Mouse (Mus musculus) spleen, adult 2 months (tissue): ENCODE data around the gene Snai3. TPM values are rescaled to one million over a fixed set of nuclear protein-coding genes. Genes with fewer than 3 reads are reported as not detected.

Source experiments
- DNase-seq, 2 experiments: peaks; one replicate each; pipeline versions ENCODE4 v3.0.0 to v3.0.0-alpha.2; 2012 to 2021; ENCODE audit warnings: low spot score in 2 of 2, low read depth in 1 of 2
- H3K27ac ChIP-seq: fragments of 200-500 bp; 2 replicates; pipeline ENCODE4 v1.5.1; 2012; ENCODE audit warnings: low read length, inconsistent platforms; ENCODE audit not compliant: insufficient read depth
- H3K27me3 ChIP-seq: fragments of 200-500 bp; 2 replicates; pipeline ENCODE4 v1.6.1; 2012; ENCODE audit warnings: mild to moderate bottlenecking, moderate library complexity, low read length, inconsistent platforms; ENCODE audit not compliant: control insufficient read depth, insufficient read depth
- H3K36me3 ChIP-seq: fragments of 200-500 bp; 2 replicates; pipeline ENCODE4 v1.6.1; 2012; ENCODE audit warnings: mild to moderate bottlenecking, low read length, inconsistent platforms; ENCODE audit not compliant: control insufficient read depth, insufficient read depth
- H3K4me1 ChIP-seq: fragments of 200-500 bp; 2 replicates; pipeline ENCODE4 v1.6.1; 2011; ENCODE audit warnings: inconsistent platforms; ENCODE audit not compliant: control insufficient read depth, insufficient read depth, insufficient read length
- H3K4me3 ChIP-seq: fragments of 200-500 bp; 2 replicates; pipeline ENCODE4 v1.5.1; 2011; ENCODE audit warnings: mild to moderate bottlenecking, inconsistent platforms; ENCODE audit not compliant: insufficient read depth, insufficient read length; ENCODE audit errors: extremely low read depth
- CTCF ChIP-seq: fragments of 200-500 bp; IDR thresholded peaks from 2 replicates; pipeline ENCODE4 v1.5.1; 2011; ENCODE audit warnings: mild to moderate bottlenecking, inconsistent platforms; ENCODE audit not compliant: insufficient read depth, insufficient read length, insufficient replicate concordance; ENCODE audit errors: extremely low read depth
- POLR2A ChIP-seq: fragments of 200-500 bp; IDR thresholded peaks from 2 replicates; pipeline ENCODE4 v1.6.1; 2011; ENCODE audit warnings: low read depth, low read length, inconsistent platforms
- WGBS: fragments of 180-500 bp; shearing (Covaris S2); methylation state at CpG from one replicate; pipeline ENCODE4 v1.1.7; 2018; 5-methylcytosine and 5-hydroxymethylcytosine counted together
- polyA plus RNA-seq: library from polyadenylated mRNA; depleted of rRNA; stranded (reverse); fragments of >200 nt; gene quantifications from 2 replicates; pipeline ENCODE4 v1.2.3, GENCODE M21; 2012; rRNA removed

Snai3 gene
- polyA plus RNA-seq = 3.9 and 6.0 TPM in 2 replicates

- WGBS = 7% methylated on average over 56 of the region's 56 CpGs
- H3K27me3 ChIP-seq = no peaks in the 10 kb centered on the region
- H3K36me3 ChIP-seq = peaks cover 2% of the 10 kb centered on the region; the same call in 1 of the 2 replicates
- H3K4me3 ChIP-seq = peak within 1 kb of the TSS; percentile 50; the same call in 1 of the 2 replicates
- no peak within 1 kb of the TSS for H3K27ac ChIP-seq
- DNase-seq = peak in 1 of 2 experiments; percentile 62
- no peak for TF ChIP-seq POLR2A
- TF ChIP-seq CTCF = no peak
- peaks cover 23% of the 10 kb centered on the region for H3K4me1 ChIP-seq
These were observed at the start of gene Snai3 for GRCm38 (mm10) chr8:122460524-122461472. TSS of gene Snai3 (minus strand) at chr8:122460733.

DNA sequence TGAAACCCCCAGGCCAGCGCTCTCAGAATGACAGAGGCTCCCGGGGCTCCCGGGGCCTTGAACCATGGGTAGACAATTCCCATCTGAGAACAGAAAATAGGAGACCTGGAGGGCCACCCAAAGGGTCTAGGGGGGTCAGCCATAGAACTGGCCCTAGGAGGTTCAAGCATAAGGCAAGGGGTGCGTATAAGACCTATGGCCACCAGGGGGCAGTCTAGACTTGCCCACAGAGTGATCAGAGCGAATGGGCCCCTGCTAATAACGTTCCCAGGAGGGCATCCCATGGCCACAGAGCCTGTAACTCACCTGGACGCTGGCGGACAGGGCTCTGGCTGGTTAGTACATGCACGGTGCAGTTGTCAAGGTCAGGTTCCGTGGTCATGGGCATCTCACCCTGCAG lies 40.3 kb upstream of the Snai3 start:
- H3K27me3 ChIP-seq = no peaks in the 10 kb centered on the region
- no peaks in the 10 kb centered on the region for H3K4me1 ChIP-seq
- no peak overlapping the region for H3K4me3 ChIP-seq
- TF ChIP-seq POLR2A (no peak), CTCF (peak; percentile 90; the same call in 1 of the 2 replicates)
- DNase-seq = peak; percentile 60 to 73
- H3K27ac ChIP-seq = no peak overlapping the region
- H3K36me3 ChIP-seq = peaks cover 27% of the 10 kb centered on the region
- 36% methylated on average over 10 of the region's 10 CpGs for WGBS

DNA sequence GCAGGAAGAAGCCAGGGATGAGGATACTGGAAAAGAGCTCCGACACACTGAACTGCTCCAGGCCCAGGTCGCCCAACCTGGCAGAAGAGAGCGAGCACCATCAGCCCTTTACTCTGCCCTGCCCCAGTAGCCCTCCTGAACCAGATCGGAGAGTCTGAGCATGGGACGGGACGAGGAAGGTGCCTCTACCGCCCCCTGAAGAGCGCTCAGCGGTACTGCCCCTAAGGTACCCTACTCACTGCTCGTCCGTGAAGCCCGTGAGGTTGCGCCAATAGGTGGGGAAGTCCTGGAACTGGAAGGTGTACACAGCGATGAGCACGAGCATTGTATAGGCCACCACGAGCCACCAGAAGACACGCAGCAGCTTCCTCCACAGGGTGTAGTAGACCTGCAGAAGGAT lies 37.4 kb upstream of the Snai3 start:
- DNase-seq = no peak
- WGBS = 74% methylated on average over 17 of the region's 17 CpGs
- TF ChIP-seq CTCF (peak; percentile 39; the same call in 1 of the 2 replicates), POLR2A (no peak)
- Histone ChIP-seq H3K4me3 (no peak overlapping the region), H3K36me3 (peaks cover 36% of the 10 kb centered on the region), H3K27ac (no peak overlapping the region), H3K4me1 (no peaks in the 10 kb centered on the region), H3K27me3 (no peaks in the 10 kb centered on the region)

- Histone ChIP-seq H3K27me3 (no peaks in the 10 kb centered on the region), H3K36me3 (peaks cover 39% of the 10 kb centered on the region), H3K4me1 (no peaks in the 10 kb centered on the region), H3K4me3 (no peak overlapping the region), H3K27ac (no peak overlapping the region)
- DNase-seq = no peak
- WGBS = 87% methylated on average over 12 of the region's 12 CpGs
- TF ChIP-seq CTCF = no peak
- TF ChIP-seq POLR2A = no peak
These were observed 36.6 kb upstream of the Snai3 start for GRCm38 (mm10) chr8:122497016-122497734.

DNA sequence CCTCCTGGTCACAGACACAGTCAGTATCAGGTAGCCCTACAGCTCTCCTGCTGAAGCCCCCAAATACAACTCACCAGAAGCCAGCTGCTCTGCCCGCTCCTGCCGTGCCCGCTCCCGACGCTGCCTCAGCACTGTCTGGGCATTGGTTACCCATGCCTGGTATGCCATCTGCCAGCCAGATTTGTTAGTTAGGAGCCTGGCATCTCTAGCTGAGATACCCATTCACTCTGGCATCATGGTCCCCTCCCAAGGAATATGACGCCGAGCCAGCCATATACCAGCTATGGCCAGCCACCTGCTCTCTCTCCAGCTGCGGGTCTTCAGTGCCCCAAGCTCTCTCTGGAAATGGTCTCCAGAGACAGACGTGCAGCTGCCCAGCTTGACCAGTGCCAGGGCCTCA lies 27.9 kb upstream of the Snai3 start:
- no peak for DNase-seq
- no peak overlapping the region for H3K4me3 ChIP-seq
- H3K36me3 ChIP-seq = peaks cover 70% of the 10 kb centered on the region
- no peak for TF ChIP-seq POLR2A
- no peak for TF ChIP-seq CTCF
- WGBS = 96% methylated on average over 9 of the region's 9 CpGs
- no peaks in the 10 kb centered on the region for H3K4me1 ChIP-seq
- no peaks in the 10 kb centered on the region for H3K27me3 ChIP-seq
- H3K27ac ChIP-seq = no peak overlapping the region

DNA sequence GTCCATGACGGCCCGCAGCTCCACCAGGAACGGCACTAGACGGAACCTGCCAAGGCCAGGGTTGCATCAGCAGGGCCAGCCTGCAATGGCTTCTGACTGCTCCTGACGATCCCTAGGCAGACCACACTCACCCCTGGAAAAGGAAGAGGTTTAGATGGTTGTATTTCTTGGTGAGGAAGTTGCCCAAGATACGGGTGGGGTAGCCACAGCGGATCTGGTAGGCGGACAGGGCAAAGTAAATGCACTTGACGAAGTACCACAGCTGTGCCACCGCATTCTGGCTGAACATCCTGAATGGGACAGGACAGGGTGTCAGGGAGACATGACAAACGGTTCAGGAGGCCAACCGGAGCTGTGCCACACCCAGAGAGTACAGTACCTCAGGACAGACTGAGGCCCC lies 24.3 kb upstream of the Snai3 start:
- Histone ChIP-seq H3K36me3 (peaks cover 80% of the 10 kb centered on the region), H3K27me3 (no peaks in the 10 kb centered on the region), H3K4me3 (no peak overlapping the region), H3K27ac (no peak overlapping the region), H3K4me1 (no peaks in the 10 kb centered on the region)
- no peak for DNase-seq
- TF ChIP-seq CTCF (no peak), POLR2A (no peak)
- 76% methylated on average over 12 of the region's 12 CpGs for WGBS
